Mouse (Mus musculus): ENCODE measurements around the gene Gm15737.

Gene Gm15737

GRCm38 (mm10) chr6:92875340-92875739 lies 6.2 kb downstream of the Gm15737 start:
- no peak for DNase-seq (ENCODE audit: low read depth, low spot score)

GRCm38 (mm10) chr6:92876121-92876520 lies 7.0 kb downstream of the Gm15737 start:
- no peak for DNase-seq (ENCODE audit: low read depth, low spot score)

GRCm38 (mm10) chr6:92877236-92877635 lies 8.1 kb downstream of the Gm15737 start:
- DNase-seq (ENCODE audit: low read depth, low spot score), result no peak

- DNase-seq (ENCODE audit: low read depth, low spot score), result no peak
Observed at GRCm38 (mm10) chr6:92878771-92879170, 9.6 kb downstream of the Gm15737 start.

- no peak for DNase-seq (ENCODE audit: low read depth, low spot score)
Observed at GRCm38 (mm10) chr6:92879700-92880265, 10.6 kb downstream of the Gm15737 start.

GRCm38 (mm10) chr6:92882446-92882845 lies 13.3 kb downstream of the Gm15737 start:
- no peak for DNase-seq (ENCODE audit: low read depth, low spot score)

- DNase-seq (ENCODE audit: low read depth, low spot score), result no peak
Observed at GRCm38 (mm10) chr6:92883131-92883900, 14.2 kb downstream of the Gm15737 start.

GRCm38 (mm10) chr6:92891535-92891934 lies 22.4 kb downstream of the Gm15737 start:
- DNase-seq (ENCODE audit: low read depth, low spot score), result no peak

GRCm38 (mm10) chr6:92904037-92904436 lies 34.9 kb downstream of the Gm15737 start:
- no peak for DNase-seq (ENCODE audit: low read depth, low spot score)

GRCm38 (mm10) chr6:92904491-92904890 lies 35.3 kb downstream of the Gm15737 start:
- DNase-seq (ENCODE audit: low read depth, low spot score), result no peak

- DNase-seq (ENCODE audit: low read depth, low spot score), result no peak
Observed at GRCm38 (mm10) chr6:92905922-92906321, 36.8 kb downstream of the Gm15737 start.

- DNase-seq (ENCODE audit: low read depth, low spot score), result no peak
Observed at GRCm38 (mm10) chr6:92909361-92909760, 40.2 kb downstream of the Gm15737 start.

- DNase-seq (ENCODE audit: low read depth, low spot score), result no peak
Observed at GRCm38 (mm10) chr6:92910611-92911010, 41.5 kb downstream of the Gm15737 start.

GRCm38 (mm10) chr6:92920938-92921689 lies 52.0 kb downstream of the Gm15737 start:
- DNase-seq (ENCODE audit: low read depth, low spot score), result no peak

- DNase-seq (ENCODE audit: low read depth, low spot score), result no peak
Observed at GRCm38 (mm10) chr6:92921843-92922242, 52.7 kb downstream of the Gm15737 start.

- DNase-seq (ENCODE audit: low read depth, low spot score), result no peak
Observed at GRCm38 (mm10) chr6:92924536-92924935, 55.4 kb downstream of the Gm15737 start.

GRCm38 (mm10) chr6:92928261-92928660 lies 59.1 kb downstream of the Gm15737 start:
- DNase-seq (ENCODE audit: low read depth, low spot score), result no peak

All from WW6 (cell line).